Mouse (Mus musculus) cerebellum, adult 9-11 months (tissue): ENCODE data around the gene Pcdh10.

Experiments
- DNase-seq: peaks from one replicate; pipeline ENCODE4 v3.0.0; 2022

The Pcdh10 gene

DNA sequence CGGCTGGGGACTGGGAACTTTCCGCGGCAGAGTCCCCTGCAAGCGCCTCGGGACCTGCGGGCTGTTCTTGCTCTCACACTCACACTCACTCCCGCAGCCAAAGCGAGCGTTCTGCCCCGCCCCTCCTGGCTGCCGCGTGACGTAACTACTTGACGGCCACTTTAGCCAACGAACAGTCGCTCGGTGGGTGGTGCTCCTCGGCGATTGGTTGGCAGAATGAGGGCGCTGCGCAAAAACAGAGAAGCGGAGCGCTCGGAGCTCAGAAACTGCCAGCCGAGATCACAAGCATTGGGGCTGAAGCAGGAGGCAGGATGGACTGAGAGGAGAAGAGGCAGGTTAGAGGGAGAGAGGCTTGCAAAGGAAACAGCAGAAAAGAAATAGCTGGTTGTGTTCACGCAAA lies at the start of gene Pcdh10:
Pcdh10 (plus strand) TSS at position 254 of the 400 bp plus-strand sequence.
- peak; percentile 93 for DNase-seq

- no peak for DNase-seq
Observed at GRCm38 (mm10) chr3:45355919-45356318, 22.3 kb upstream of the Pcdh10 start.

DNA sequence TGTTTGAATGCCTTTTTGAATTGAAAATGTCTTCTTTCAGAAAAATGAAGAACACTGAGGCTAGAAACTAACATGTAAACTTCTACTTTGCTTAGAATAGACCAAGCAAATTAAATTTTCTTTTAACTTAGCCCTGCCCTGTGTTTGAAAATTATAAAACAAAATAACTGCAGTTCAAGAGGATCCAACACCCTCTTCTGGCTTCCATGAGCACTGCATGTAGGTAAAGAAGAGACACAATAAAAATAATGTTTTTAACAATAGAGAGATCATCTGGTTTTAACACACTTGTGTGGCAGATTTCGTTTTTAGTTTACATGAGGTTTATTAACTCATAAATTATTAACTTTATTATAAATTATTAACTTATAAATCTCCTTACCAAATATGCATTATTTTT lies 9.2 kb upstream of the Pcdh10 start:
- DNase-seq = no peak

DNA sequence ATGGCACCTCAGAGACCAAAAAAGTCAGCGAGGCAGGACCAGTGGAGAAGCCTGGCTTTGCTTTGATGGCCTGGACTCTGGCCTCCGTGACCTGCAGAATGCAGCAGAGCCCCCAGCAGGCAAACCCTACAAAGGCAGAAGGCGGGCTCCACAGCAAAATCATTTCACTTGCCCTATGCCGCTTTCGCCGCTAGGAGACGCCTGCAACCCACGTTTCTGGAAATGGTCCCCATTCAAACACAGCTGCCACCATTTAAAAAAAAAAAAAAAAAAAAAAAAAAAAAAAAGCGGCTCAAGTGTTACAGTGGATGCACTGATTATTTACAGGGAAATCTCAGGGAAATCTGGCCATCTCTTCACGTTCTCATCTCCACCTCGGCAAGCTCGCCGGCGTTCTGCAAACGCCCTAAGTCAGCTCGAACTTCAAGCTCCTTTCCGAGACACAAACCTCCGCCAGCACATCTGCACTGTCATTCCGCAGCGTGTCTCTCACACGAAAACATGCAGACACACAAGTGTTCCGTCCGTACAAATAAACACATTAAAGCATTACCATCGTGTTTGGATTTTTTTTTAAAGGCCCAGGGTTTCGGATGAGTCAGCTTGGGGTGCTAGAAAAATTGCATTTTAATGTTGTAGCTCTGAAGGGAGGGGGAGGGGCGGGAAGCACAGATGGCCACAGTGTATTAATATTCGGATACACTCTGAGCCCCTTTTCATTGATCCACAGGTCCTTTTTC lies 2.3 kb upstream of the Pcdh10 start:
- peak; percentile 69 for DNase-seq

DNA sequence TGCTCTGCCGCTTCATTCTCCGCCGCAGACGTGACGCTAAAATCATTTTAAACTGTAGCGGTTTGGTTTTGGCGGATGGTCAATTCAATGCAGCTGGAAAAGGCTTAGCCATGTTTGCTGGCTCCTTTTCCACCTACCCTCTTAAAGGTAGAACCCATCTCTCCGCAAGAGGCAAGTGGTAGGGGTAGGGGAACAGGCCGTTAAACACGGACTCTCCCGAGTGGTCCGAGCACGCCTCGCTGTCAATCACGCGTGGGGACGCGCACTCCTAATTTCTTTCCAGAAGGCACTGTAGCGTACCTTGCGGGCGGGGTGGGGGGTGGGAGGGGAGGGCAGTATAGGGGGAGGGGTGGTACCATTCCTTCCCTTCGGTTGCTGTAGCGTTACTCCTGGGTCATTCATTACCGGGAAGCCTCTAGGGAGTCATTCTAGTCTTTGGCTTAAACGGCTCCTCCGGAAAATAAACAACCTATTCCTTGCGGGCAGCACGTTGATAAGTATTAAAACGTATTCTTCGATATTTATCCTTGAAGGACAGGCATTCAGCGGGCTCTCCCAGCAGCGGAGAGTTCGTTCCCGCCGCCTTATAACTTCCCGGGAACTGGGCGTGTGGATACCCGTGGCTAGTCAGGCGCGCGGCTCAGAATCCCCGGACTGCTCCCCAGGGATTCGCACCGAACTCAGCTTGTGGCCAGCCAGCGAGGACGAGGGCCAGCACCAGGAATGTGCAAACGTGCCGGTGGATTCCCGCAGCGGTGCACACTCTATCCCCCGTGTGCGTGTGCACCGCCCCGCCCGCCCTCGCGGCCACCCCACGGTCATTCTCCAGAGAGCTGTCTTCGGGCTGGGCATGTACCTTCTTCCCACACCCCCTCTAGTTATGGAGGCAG lies 1.5 kb upstream of the Pcdh10 start:
- peak; percentile 46 for DNase-seq

DNA sequence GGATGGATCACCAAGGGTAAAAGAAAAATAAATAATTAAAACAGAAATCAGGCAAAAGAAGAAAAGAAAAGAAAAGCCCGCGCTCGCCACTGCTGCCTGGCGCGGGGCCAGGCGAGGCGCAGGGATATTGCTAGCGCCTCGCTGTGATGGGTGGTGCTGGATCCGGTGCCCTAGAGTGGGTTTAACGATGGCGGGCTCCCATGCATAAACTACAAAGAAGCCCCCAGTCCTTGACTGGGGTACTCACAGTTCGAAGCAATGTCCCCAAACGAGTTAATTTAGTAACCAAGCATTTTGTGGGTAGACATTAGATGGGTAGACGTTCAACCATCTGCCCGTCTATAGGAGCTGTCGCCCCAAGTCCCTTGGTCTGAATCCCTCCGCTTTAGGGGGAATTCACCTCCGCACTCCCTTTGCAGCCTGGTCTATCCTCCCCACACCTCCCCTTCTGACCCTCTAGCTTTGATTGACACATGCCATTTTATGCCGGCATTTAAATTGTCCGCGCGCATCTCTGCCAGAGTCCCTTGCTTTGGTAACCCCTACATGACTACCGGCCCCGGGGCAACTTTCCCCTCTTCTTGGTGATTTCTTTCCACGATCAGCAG lies 703 bp upstream of the Pcdh10 start:
- DNase-seq = peak; percentile 45

DNA sequence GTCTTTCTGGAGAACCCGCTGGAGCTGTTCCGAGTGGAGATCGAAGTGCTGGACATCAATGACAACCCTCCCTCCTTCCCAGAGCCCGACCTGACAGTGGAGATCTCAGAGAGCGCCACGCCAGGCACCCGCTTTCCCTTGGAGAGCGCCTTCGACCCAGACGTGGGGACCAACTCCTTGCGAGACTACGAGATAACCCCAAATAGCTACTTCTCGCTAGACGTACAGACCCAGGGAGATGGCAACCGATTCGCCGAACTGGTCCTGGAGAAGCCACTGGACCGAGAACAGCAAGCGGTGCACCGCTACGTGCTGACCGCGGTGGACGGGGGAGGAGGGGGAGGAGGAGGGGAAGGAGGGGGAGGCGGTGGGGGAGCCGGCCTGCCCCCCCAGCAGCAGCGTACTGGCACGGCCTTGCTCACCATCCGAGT lies 1.4 kb downstream of the Pcdh10 start:
- no peak for DNase-seq

DNA sequence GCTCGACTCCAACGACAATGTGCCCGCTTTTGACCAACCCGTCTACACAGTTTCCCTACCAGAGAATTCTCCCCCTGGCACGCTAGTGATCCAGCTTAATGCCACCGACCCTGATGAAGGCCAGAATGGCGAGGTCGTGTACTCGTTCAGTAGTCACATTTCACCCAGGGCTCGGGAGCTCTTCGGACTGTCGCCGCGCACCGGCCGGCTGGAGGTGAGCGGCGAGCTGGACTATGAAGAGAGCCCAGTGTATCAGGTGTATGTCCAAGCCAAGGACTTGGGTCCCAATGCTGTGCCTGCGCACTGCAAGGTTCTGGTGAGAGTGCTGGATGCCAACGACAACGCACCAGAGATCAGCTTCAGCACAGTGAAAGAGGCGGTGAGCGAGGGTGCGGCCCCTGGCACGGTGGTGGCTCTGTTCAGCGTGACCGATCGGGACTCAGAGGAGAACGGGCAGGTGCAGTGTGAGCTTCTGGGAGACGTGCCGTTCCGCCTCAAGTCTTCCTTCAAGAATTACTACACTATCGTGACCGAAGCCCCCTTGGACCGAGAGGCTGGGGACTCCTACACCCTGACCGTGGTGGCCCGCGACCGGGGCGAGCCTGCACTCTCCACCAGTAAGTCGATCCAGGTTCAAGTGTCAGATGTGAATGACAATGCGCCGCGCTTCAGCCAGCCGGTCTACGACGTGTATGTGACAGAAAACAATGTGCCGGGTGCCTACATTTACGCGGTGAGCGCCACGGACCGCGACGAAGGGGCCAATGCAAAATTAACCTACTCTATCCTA lies 2.0 kb downstream of the Pcdh10 start:
- DNase-seq = peak; percentile 22

- DNase-seq = peak; percentile 11
Observed at GRCm38 (mm10) chr3:45380811-45381761, 2.9 kb downstream of the Pcdh10 start.

DNA sequence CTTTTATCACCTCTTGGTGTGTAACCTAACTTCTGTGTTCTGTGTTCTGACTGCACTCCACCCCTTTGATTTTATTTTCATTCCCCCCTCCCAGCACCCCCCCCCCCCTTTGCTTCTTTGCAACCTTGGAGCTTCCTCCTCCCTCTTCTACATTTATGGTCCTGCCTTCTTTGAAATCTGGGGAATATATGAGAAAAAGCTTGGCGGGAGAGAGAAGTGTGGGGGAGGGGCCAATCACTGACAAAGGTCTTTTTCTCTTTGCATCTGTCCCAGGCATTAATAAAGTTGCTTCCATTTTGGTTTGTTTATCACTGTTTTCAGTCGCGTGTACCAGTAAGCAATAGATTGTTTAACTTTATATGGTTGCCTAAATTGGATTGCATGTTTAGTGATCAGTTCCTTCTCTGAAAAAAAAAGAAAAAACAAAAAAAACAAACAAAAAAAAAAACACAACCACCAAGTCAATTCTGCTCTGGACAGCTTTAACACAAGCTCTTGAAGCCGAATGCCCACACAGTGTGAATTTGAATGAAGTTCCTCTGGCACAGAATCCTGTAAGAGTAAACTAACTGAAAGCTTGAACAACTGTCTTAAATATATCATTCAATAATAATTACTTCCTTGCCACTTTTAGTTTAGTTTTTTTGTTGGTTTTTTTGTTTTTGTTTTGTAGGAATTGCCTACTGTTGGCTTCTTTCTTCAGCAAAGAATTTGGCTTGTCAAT lies 4.0 kb downstream of the Pcdh10 start:
- DNase-seq = no peak

DNA sequence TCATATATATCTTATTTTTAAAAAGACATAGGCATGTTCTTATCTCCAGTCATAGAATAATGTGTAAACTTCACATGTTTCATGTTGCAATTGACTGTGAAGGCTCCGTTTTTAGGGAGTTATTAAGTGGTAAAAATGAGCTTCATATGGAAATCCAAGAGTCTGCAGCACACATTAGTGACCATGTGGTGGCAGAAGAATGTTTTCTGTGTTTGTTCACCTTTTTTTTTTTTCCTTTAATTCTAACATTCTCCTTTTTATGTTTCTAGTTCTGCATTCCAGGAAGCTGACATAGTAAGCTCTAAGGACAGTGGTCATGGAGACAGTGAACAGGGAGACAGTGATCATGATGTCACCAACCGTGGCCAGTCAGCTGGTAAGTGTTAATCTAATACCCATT lies 5.6 kb downstream of the Pcdh10 start:
- no peak for DNase-seq

DNA sequence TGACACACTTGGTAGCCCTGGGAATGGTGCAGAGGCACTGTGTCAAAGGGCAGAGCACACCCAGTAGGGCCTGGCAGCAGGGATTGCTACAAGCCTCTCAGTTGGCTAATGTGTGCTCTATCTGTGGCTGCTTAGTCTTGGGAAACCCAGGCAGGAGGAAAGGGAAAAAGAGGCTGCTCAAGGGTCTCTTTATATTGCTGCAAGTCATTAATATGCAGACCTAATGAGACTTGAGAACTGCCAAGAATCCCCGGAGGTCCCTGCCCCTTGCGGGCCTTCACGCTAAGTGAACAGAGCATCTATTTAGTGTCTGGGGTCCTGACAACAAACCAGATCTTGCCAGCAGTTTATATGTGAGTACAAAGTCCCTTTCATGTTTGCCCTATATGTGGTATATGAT lies 6.8 kb downstream of the Pcdh10 start:
- peak; percentile 13 for DNase-seq

DNA sequence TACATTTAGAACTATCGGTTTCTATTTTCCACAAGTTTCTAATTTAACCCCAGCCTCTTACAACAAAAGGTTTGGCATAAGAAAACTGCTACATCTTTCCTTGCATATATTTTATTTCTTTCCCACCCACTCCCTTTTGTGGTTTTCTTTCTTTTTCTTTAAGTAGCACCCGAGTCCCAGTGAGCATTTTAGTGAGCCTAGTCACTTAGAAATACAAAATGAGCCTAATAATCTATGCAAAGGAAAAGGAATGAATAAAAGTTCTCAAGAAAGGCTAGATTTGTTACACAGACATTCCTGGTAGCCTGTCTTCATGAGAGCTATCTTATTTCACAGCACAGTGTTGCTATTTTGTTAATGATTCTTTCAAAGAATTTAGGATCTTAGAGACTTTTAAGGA lies 7.3 kb downstream of the Pcdh10 start:
- DNase-seq = no peak

DNA sequence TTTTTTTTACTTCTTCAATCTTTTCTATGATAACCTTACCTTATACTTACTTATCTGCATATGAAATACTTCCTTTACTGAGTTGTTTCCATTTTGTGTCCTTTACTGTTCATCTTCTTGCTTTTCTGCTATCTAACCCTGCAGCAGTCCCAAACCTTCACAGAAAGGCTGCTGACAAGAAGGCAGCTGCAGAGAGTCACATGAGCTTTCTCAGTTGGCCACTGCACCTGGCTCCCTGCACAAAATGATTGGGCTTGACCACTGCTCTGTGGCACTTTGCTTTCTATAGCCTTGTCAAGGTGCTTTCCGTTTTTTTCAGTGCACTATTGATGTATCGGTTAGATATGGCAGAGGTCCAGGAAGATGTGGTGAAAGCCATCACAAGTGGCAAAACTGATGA lies 8.3 kb downstream of the Pcdh10 start:
- no peak for DNase-seq

- no peak for DNase-seq
Observed at GRCm38 (mm10) chr3:45397101-45397500, 18.9 kb downstream of the Pcdh10 start.

- DNase-seq = no peak
Observed at GRCm38 (mm10) chr3:45403239-45403638, 25.0 kb downstream of the Pcdh10 start.

DNA sequence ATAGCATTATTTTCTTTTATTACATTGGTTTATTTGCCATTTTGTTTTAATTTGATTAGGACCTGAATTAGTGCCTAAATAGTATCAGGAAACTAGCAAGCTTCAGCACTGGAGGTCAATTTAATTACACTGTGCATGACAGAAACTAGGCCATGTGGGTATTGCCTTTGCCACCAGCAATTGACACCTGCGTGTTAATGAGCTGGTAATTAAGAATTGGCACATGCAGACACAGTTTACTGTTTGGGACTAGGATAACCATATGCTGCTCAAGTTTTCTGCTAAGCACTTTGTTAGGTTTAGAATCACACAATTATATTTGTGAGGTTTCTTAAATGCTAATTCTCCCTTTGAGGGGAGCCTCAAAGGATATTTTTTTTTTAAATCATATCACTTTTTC lies 53.5 kb downstream of the Pcdh10 start:
- no peak for DNase-seq

DNA sequence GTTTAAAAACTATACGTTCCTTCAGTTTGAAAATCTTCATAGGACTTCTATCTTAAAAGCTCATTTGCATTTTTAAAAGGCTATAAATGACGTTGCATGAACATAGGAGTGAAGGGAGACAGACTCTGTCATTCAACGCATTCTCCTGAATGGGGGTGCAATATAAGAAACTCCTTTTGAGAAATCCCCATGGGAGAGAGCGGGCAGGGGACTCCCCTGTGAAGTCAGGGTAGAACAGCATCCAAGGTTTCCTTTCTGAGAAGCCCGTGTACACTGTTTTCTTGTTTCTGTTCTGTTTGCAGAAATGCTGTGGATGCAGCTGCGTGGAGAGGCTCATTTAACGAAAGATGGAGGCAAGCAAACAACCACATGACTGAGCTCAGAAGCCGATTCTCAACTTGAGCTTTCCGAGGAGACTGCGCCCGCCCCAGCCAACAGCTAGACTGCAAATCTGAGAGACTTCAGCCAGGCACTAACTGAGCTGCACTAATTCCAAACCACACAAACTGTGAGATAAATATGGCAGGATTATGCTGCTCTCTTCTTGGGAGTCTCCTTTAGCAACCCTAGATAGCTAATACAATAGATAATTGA lies 54.1 kb downstream of the Pcdh10 start:
- no peak for DNase-seq
